Mouse (Mus musculus) adipocyte (in vitro differentiated cells): ENCODE measurements at regions not wholly inside any gene's neighbourhood (a gene's known extent, or its start where the extent isn't known, plus 50 kb on each side); places are given as distances from the start of the nearest gene placed in this dataset.
"Not testable (repeated sequence)": the region's sequence is repeated elsewhere in the genome, so short reads cannot be mapped to it uniquely, and the experiment has no call there.

Experiments used
- DNase-seq: peaks from one replicate; pipeline ENCODE4 v3.0.0-alpha.2; 2016; ENCODE audit warnings: low spot score

DNA sequence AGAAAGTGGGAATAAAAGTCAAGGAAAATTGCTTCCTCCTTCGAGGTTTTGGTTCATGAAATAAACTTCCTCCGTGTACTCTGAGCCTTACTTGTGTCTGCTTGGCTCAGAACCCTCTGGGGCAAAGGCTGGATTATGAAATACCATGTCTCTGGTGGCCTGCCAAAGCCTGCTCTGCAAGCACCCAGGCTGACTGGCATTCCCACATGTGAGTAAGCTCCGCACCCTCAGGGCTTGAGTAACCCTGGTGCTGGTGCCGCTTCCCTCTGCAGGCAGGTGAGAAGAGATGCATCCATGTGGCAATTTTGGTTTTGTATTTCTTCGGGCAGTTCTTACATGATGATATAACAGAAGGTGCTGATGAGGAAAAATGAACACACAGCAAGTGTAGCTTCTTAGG is 66.0 kb downstream of the Nr2f2 start:
- peak; percentile 96 for DNase-seq

DNA sequence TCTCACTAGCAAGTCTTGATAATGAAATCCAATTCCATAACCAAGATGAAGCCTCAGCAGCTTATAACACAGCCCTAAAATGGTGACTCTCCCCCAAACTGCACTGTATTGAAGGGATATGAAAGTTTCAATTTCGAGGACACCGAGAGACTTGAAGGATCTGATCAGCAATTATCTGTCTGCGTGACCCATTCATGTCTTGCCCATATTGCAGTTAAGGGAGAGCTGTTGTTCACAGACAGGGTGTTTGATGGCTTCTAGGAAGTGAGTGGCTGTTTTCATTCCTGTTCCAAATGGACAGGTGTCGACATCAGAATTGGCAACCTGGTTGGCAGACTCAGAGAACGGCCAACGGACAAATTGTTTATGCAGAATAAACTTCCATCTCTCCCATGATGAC is 75.1 kb downstream of the Nr2f2 start:
- DNase-seq, result no peak

DNA sequence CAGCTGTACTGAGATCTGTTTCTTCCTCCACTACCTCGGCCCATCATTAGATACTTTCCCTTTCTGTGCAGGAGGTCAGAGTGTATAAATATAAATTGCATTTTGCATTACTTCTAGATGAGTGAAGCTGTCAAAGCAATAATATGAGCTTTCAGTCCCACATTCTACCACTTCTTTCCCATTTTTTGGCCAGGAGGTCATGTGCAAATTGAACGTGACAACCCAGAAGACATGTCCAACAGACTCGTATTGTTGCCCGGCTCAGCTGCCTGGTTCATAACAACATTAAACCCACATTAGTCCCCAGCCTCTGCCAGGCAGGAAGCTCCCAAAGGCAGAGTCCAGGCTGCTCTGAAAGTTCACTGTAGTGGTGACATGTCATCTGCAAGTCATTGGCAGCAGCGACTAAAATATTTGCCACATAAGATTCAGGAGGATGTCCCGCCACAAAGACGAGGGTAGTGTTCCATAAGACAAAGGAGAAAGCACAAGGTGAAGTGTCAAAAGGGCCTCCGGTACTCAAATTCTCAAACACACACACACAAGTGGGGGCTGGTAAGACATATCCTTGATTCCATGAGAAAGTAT is 75.7 kb downstream of the Nr2f2 start:
- no peak for DNase-seq

DNA sequence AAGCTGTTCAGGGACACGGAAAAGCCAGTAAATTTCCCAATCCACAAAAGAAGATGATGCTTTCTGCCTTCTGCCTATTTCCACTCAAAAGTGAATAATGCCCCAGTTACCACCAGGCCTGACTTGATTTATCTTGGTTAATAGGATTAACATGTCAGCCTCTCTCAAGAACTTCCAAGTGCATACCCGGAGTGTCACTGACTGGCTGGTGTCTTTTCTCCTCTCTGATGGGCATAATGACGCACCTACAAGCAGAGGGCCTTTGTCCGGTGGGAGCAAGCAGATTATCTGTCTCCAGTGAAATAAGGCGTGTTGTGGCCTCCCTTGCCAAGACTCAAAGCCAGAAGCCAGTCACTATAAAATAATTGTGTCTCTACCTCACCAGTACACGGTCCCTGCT is 76.3 kb downstream of the Nr2f2 start:
- no peak for DNase-seq

DNA sequence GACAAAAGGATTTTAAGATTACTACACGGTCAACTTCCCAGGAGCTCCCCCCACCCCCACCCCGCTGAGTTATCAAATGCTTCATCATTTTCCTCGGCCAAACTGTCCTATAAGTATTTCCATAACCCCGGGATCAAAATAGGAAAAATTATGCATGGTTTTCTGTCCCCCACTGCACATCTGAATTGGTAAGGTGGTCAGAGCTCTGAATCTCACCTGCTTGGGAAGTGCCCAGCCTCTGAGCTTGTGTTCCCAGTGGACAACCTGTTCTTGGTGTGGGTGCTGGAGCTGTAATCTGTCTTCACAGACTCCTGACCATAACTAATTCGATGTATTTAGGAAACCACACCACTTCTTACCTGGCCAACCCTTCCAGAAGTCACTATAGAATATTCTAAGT is 77.9 kb downstream of the Nr2f2 start:
- DNase-seq, result no peak

DNA sequence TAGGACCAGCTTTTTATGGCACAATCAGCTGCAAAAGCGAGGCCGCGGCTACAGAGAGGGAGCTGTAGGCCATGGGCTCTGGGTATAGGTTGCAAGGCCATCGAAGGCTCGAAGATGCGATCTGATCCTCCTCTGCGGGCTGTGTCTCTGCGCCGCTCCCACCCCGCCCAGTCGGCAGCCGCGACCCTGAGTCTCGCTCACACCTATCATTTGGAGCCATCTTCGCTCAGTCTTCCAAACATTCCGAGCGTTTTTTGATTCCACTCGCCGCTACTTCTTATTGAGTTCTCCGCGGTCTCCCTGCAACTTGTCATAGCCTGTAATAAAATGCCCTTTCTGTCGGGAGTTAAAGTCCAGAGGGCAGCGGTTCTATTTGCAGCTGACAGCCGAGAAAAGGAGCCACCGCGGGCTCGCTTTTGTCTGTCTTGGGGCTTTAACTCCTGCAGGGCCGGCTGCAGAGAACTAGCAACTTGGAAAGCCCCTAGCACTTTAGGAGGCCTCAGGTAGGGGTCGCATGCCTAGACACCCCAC is 78.6 kb downstream of the Nr2f2 start:
- DNase-seq, result no peak

DNA sequence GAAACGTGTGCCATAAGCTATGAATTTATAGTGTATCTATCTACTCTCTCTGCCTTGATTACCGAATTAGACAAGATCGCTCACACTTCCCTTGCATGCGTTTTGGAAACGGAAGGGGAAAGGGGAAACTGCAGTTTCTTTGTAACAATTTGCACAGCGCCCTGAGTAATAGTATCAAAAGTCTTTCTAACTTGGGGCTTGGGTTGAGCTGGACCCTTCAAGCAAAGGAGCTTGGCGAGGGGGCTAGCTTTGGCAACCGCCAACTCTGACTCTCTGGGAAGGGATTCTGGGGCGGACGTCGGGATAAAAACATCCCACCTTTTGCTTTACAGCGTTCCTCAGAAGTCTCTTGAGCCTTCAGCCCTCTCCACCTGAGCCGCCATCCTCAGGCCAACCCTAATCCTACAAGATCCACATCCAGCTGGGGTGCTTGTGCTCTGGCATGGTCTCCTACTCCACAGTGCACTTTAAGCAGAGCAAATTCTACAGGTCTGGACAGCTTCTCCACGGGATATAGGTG is 79.6 kb downstream of the Nr2f2 start:
- no peak for DNase-seq

DNA sequence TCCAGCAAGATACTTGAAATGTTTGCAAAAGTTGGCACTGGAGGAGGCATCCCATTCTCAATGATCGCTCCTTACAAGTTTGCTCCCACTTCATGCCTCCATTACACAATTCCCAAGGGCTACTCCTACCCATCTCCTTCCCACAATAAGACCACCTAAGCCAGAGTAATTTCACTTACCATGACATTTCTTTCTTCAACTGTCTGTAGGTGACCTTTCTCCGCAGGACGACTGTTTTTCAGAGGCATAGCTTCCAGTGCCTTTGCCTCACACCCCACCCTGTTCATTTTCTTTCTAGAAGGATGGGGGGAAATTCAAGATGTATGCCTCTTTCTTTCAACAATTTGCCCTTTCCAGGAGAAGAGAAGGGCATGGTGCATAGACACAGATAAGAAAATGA is 81.2 kb downstream of the Nr2f2 start:
- DNase-seq, result no peak

DNA sequence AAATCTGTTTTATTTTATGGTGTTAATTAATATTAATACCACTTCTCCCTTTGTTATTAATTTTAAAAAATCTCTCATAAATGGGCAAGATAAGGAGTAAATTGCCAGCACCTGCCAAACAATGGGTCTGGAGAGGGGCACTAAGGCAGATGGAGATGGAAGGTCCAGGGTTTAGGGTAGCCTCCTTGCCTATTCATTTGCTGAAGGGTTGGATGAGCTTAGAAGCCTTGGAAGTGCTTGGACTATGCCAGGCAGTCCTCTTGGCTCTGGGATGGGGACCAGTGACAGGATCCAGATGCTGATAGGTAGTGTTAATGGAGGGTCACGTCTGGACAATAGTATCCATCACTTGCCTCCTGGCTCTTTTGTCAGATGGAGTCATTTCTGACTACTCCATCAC is 82.7 kb downstream of the Nr2f2 start:
- no peak for DNase-seq

DNA sequence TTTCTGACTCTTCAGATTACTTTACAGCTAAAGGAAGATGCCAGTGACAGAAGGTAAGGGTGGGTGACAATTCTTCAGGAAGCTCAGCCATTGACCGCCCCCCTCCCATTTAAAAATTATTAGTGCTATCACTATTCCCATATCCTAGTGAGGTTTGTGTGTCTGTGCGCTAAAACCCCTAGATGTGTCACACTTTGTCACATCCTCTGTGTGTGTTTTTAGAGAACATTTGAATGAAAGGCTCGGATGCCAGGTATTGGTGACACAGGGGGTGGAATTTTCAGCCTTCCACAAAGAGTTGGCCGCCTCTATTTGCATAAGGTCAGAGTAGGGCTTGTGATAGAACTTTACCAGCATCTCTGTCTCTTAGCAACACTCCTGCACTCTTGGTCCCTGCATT is 83.4 kb downstream of the Nr2f2 start:
- DNase-seq, result no peak

DNA sequence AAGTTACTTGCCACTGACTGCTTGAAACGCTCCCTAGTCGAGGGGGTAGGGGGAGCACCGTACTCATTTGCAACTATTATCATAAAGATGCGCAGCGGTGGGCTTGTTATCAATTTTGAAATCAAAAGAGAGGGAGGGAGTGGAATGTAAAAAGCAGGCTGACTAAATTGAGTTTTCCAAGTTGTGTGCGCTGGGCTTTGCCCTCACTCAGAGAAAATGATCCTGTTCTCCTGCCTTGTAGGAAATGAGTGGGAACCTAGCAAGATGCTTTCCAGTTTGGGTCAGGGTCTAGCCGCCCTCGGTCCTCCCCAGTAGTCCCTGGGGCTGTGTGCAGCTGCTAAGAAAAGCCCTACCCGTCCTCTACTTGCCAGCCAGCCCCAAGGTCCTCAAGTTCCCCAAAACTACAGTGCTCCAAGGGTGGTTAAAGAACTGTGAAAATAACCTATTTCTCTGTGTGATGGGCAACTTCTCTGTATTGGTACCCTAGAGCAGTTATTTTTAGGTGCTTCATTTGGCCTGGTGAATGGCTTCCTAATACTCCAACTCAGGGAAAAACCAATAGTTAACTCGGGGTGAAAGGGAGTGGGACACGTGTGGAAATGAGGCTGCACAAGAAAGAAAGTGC is 84.5 kb downstream of the Nr2f2 start:
- no peak for DNase-seq

DNA sequence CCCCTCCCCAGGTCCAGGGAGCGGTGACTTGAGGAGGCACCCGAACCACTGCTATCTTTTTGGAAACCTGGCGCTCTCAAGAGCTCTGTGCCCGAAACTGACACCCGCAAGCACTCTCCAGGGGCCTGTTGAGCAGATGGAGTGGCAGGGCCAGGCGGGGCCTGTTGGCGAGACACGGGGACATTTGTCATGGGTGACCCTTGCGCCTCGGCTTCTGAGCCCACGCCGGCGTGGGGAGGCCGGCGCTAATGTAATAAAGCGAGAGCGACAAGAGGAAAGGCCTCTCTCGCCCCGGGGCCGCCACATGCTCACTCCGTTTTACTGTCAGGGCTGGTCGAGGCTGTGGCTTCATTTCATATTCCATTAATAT is 85.2 kb downstream of the Nr2f2 start:
- DNase-seq, result no peak

DNA sequence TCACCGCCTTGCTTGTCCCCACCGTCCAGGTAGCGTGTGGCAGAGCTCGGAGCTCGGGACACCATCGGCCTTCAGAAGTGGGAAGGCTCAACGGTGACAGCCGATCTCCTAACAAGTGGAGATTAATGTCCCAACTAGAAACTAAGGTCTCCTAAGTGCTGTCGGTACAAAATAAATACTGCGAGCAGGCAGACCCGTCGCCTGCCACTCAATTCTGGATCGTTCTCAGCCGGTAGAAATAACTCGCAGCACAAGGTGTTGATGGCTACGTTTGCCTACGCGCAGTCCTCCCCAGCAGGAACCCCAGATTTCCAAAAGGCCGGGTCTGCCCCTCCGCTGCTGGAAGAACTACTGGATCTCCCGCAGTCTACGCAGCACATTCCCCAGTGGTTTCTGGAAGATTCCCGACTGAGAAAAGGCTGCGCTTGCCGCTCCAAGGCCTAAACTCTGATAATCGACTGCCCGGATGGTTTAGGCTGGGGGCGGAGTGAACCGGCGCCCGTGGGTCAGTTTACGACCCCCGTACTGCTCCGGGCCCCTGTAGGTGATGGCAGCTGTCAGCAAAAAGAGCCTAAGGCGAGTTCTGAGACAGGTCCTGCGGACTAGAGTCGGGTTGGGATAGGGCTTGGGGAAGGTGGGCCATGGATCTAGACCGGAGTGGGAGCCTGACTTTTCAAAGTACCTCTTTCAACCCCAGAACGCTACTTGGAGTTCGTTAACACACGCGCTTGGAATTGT is 85.7 kb downstream of the Nr2f2 start:
- no peak for DNase-seq

DNA sequence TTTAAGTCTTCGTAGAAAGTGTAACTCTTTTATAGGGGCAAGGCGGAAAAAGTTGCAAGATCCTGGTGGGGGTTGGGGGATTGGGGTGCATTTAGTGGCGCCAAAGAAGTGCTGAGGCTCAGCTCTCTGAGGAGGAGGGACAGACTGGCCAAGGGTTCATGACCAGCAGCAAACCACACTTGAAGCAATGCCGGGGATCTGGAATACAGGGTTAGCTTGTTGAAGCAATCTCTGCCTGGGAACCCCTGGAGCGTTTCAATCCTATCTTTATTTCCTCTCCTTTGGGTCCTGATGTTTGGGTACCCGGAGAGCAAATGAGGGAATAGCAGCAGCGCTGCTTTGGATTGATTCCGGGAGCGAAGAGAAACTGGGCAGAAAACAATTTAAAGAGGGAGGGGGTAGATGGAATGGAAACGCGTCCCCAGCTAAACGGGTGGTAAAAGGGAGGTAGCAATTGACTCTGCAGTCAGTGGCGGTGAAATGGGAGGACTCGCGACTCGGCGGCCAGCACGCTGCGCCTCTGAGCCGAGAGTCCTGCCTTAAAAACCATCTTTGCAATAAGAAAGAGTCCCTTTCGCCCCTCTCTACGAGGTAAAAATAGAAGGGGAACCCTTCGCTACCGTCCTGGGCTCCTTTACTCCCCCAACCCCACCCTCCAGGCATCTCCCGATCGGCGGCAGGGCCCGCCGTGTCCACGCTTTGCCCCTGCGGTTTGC is 86.5 kb downstream of the Nr2f2 start:
- no peak for DNase-seq

DNA sequence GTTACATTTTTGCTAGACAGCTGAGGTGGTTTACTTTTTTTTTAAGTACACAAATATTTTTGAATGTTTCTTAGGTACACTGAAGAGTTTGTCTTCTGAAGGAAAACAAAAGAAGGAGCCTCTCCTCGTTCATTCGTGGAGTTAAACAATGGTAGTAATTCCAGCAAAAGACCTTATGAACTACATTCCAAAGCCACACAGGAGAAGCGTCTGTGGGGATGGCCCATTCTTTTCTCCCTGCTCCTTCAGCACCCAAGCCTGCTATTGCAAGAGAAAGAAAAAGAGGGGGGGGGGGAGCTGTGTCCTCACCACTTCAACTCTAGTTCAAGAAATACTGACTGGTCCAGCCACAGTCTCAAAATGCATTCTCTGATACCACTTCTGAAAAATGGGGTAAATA is 87.4 kb downstream of the Nr2f2 start:
- DNase-seq, result no peak

DNA sequence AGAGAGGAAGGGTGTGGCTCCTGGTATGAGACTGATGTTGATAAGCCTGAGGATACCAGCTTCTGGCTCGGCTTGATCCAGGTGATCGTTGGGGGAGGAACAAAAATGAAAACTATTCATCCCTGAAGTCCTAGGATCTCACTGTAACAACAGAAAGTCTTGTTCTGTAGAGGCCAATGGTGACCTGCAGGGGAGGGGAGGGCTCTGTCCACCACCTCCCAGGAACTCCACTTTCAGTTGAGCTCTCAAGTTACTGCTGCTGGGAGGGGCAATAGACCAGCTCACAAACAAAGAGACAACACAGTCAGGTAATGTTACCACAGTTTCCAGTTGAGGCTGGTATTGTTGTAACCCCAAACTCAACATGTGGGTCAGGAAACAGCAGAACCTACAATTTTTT is 90.5 kb downstream of the Nr2f2 start:
- DNase-seq, result no peak

DNA sequence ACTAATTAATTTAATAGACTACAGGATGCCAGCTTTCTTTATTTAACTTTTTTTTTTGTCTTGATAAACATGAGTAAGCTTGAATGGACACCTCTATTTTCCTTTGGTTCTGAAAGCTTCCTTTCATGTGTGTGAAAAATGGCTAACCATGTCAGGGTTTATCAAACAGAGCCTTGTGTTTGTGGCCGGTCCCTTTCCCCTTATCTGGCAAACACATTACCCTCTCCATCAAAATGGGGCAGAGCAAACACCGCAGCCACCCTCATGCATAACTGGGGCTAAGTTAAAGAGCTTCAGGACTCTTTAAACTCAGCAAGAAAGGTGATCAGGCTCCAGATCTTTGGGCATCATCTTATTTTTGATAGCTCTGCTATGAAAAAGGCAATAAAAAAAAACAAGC is 92.2 kb downstream of the Nr2f2 start:
- no peak for DNase-seq

DNA sequence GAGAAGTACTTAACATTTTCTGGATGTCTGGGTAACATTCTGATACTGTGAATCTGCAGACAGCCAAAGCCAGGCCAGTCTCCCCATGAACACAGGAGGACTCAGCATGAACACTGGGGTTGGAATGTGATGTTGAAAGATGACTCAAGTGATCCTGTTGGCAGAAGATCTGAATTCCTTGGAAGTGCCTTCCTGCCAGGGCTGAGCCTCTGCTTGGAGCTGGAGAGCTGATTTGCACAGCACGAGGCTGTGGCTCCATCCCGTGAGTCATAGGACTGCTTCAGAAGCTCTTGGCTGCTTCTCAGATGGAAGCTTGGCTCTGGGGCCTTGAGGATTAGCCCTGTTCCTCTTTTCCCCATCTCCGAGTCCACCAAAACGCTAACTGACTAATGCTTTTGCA is 99.5 kb downstream of the Nr2f2 start:
- peak; percentile 92 for DNase-seq

DNA sequence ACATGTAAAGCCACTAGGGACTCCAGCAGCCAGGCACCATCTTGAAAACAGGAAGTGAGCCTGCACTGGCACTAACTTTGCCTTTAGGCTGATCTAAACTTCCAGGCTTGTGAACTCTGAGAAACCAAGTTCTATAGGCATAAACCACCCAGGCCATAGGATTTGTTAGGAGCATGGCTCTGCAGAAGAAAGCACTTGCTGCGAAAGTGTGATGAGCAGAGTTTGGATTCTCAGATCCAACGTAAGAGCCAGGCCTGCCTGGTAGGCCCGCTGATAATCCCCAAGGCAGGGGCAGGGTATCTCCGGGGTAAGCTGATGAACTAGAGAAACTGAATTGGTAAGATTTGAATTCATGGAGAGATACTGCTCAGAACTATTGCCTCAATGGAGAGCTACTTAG is 109.7 kb downstream of the Nr2f2 start:
- DNase-seq, result no peak

DNA sequence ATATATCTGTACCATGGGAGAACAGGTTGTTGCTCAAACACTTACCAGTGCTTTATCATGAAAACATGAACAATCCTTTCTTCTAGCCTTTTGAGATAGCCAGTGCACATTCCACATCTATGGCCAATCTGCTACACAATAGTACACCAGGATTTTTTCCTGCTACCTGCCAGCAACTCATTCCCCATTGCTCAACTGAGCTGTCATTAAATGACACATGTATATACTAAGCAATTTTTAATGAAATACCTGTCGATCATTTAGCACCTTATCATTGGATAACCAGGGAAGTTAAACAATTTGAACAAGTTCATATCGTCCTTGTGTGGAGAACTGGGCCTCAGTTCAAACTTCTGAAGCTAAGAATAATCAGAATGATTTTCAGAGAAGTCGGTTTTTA is 111.5 kb downstream of the Nr2f2 start:
- no peak for DNase-seq

DNA sequence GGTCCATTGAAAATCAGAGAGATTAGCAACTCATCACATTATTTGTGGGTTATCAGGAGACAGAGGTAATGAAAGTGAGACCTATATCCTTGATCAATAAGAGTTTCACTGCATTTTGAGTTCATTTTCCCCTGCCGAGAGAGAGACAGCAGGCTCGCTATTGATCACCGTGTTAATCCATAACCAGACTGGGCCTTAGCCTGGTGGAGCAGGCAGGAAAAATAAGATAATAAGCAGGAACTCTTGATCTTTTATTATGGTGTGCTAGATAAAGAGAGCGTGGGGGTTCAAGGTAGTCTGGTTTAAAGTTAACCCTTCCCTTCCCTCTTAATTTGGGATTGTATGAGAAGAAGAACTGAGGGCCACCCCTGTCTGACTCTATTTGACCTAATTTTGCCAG is 113.3 kb downstream of the Nr2f2 start:
- no peak for DNase-seq

DNA sequence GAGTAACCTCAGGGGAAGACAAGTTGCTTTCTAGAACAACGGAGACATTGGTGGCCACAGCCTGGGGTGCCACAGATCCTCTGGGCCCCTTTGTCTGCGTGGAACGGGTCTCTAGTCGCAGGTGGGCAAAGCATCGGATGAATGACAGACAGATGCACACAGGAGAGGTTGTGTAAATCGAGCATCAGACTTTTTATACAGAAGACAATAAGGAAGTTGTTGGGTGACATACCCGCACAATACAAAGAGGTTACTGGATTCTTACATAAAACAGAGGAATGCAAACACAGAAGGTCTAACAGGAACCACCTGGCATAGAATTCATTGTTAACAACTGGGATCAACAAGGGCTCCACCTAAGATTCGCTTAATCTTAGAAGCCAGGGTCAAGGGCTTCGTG is 127.5 kb downstream of the Nr2f2 start:
- DNase-seq, result not testable (repeated sequence)

DNA sequence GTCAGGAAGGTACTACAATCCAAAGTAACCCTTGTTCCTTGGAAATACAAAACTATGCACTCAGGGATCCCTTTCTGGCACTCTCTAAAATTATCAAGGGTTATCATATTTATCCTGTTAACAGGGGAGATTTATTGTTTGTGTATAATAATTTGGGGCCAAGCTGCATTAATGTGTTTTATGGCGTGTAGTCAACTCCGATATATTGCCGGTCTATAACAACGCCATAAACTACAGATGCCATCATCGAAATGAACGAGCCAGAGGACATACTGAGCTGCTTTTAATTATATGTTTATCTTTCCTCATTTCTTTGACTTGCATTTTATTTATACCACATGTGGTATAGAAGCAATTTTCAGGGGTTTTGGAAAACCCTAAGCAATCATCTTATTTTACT is 147.2 kb downstream of the Nr2f2 start:
- no peak for DNase-seq
